Mouse (Mus musculus) midbrain, postnatal 0 days (tissue): Measurements from ENCODE around the gene Klhl30. TPM values are rescaled to one million over a fixed set of nuclear protein-coding genes. Genes with fewer than 3 reads are reported as not detected.

Experiments
- ATAC-seq: fragments of 200-750 bp; cut with Nextera tagmentation; 2 replicates; pipeline ENCODE4 v1.8.0; 2017; ENCODE audit warnings: moderate number of reproducible peaks, mild to moderate bottlenecking, moderate TSS enrichment, moderate library complexity; ENCODE audit not compliant: low FRiP score
- DNase-seq: peaks from one replicate; pipeline ENCODE4 v3.0.0-alpha.2; 2015; ENCODE audit warnings: low spot score
- H3K27ac ChIP-seq: fragments of 300-500 bp; sonication (generic); 2 replicates; pipeline ENCODE4 v1.5.1; 2014; ENCODE audit warnings: low read depth, mild to moderate bottlenecking, low read length, mixed read lengths
- H3K27me3 ChIP-seq: fragments of 300-500 bp; sonication (generic); 2 replicates; pipeline ENCODE4 v1.6.1; 2014; ENCODE audit warnings: low read length, control low read depth, mixed read lengths; ENCODE audit not compliant: insufficient read depth
- H3K36me3 ChIP-seq: fragments of 300-500 bp; sonication (generic); 2 replicates; pipeline ENCODE4 v1.6.1; 2014; ENCODE audit warnings: low read length, control low read depth, mixed read lengths; ENCODE audit not compliant: insufficient read depth
- H3K4me1 ChIP-seq: fragments of 300-500 bp; sonication (generic); 2 replicates; pipeline ENCODE4 v1.6.1; 2014; ENCODE audit warnings: mild to moderate bottlenecking, control low read depth, antibody characterized with exemption, low read length, mixed read lengths; ENCODE audit not compliant: insufficient read depth
- H3K4me2 ChIP-seq: fragments of 300-500 bp; sonication (generic); 2 replicates; pipeline ENCODE4 v1.6.1; 2014; ENCODE audit warnings: low read depth, mild to moderate bottlenecking, low read length, mixed read lengths; ENCODE audit not compliant: poor library complexity, severe bottlenecking
- H3K4me3 ChIP-seq: fragments of 300-500 bp; sonication (generic); 2 replicates; pipeline ENCODE4 v1.5.1; 2014; ENCODE audit warnings: low read depth, mild to moderate bottlenecking, low read length, moderate library complexity
- H3K9ac ChIP-seq: fragments of 300-500 bp; sonication (generic); replicated peaks from 2 replicates; pipeline ENCODE4 v1.6.1; 2014; ENCODE audit warnings: mild to moderate bottlenecking, low read length, moderate library complexity, mixed read lengths; ENCODE audit not compliant: poor library complexity, severe bottlenecking
- H3K9me3 ChIP-seq: fragments of 300-500 bp; sonication (generic); 2 replicates; pipeline ENCODE4 v1.6.1; 2016; ENCODE audit warnings: low read length, control low read depth
- CTCF ChIP-seq: IDR thresholded peaks from 2 replicates; pipeline ENCODE4 v1.5.1; 2016; ENCODE audit warnings: antibody characterized with exemption, mild to moderate bottlenecking
- WGBS: fragments of 180-500 bp; shearing (Covaris S2); extraction: QIAGEN DNeasy Blood & Tissue Kit; methylation state at CpG from one replicate; pipeline ENCODE4 v1.1.7; 2014; 5-methylcytosine and 5-hydroxymethylcytosine counted together
- polyA plus RNA-seq: library from polyadenylated mRNA; unstranded; fragments of >200 nt; fragmentation: Nextera tagmentation; extraction: Ambion mirVana; gene quantifications from 2 replicates; pipeline ENCODE4 v1.2.1, GENCODE M21; 2015
- total RNA-seq: library from RNA; depleted of rRNA; stranded (reverse); fragments of >200 nt; gene quantifications from 2 replicates; pipeline ENCODE4 v1.2.3, GENCODE M21; 2014; rRNA removed

Klhl30 gene
- total and polyA plus RNA-seq, 2 experiments from 2014 or later: 0.10 to 0.16 TPM

DNA sequence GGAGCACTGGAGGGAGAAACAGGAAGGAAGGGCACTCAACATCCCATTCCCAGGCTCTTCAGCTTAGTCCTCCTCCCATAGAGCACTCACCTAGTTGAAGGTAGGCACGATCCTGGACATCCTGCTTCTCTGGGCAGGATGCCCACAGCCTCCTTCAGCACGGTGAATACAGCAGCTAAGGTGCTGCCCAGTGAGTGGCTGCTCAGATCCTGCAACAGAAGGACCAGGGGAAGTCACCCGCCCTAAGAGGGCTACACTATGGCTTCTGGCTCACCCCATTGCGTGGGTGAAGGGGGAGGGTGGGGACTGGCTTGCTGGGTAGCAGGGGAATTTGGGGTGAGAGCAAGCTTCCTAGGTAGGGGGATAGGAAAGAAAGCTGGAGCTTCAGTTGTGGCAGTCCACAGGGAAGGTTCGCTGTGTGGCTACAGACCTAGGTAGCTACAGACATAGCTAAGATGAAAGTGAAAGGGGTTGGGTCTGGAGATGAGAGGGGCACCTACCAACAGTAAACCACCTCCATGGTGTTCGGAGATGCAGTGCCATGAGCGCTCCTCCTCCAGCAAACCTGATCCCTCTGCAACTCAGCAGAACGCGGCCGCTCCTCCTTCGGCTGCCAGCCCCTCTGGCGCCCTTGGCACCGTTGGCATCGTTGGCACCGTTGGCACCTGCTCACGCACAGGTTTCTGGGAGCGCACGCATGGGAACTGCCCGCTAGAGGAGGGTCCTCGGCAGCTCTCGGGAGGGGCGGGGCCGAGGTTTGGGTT lies 54.8 kb downstream of the Klhl30 start:
- H3K4me2 ChIP-seq: no peak overlapping the region
- ATAC-seq (no peak), DNase-seq (peak; percentile 12)
- no peak overlapping the region for H3K9ac ChIP-seq
- H3K27me3 ChIP-seq: no peaks in the 10 kb centered on the region
- H3K27ac ChIP-seq: no peak overlapping the region
- TF ChIP-seq CTCF: no peak
- H3K36me3 ChIP-seq: no peaks in the 10 kb centered on the region
- H3K4me3 ChIP-seq: no peak overlapping the region
- WGBS: 69% methylated on average over 23 of the region's 23 CpGs
- H3K4me1 ChIP-seq: no peaks in the 10 kb centered on the region
- H3K9me3 ChIP-seq: no peaks in the 10 kb centered on the region

DNA sequence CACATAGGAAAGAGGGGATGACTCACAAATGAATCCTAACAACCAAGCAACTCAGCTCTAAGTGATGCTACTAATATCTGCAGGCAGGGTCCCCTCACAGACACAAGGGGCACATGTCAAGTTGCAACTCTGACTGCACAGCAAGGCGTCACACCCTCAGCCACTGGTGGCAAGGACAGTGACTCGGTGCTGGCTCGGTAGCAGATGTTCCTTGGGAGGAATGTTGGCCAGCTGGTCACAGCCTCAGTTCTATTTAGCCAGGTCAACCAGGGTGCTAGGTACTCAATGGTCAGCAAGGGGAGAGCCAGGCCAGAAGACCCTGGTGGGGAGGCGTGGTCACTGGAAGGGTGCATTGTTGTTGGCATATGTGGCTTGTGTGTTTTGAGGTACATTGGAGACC lies 57.0 kb downstream of the Klhl30 start:
- Histone ChIP-seq H3K9me3 (no peaks in the 10 kb centered on the region), H3K4me1 (peaks cover 9% of the 10 kb centered on the region), H3K27ac (no peak overlapping the region), H3K9ac (no peak overlapping the region), H3K36me3 (no peaks in the 10 kb centered on the region), H3K4me2 (no peak overlapping the region), H3K27me3 (no peaks in the 10 kb centered on the region), H3K4me3 (no peak overlapping the region)
- DNase-seq: no peak
- TF ChIP-seq CTCF: no peak
- no peak for ATAC-seq
- 89% methylated on average over 4 of the region's 4 CpGs for WGBS

DNA sequence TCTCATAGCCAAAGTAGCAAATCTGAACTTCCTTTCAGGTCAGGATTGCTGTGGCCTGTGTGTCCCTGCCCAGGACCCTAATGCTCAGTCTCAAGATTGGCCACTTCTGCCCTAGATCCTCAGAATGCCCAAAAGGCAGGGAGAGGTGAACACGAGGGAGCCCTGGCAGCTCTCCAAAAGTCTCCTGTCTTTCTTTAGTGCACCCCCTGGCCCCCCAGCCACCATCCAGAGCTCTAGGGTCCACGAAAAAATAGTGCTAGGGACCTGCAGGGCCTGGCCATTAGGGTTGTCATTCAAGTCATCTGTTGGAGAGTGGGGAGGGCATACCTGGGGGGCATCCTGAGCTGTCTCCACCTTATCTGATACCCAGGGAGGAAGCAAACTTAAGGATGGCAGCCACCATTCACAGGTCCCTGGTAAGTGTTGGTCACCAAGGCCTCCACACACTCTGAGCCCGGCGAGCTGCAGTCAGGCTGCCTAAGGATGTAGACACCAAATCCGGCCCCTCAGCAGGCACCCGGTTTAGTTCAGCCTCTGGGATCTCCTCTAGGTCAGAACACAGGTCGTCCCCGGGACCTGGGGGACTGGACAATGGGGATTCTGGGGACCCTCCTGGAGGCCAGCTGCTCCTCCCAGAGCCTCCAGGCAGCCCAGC lies 60.9 kb downstream of the Klhl30 start:
- no peak overlapping the region for H3K27ac ChIP-seq
- no peak for TF ChIP-seq CTCF
- no peaks in the 10 kb centered on the region for H3K9me3 ChIP-seq
- H3K27me3 ChIP-seq: no peaks in the 10 kb centered on the region
- ATAC-seq (no peak), DNase-seq (no peak)
- peak overlapping the region; percentile 81; the same call in 1 of the 2 replicates for H3K9ac ChIP-seq
- H3K36me3 ChIP-seq: no peaks in the 10 kb centered on the region
- H3K4me1 ChIP-seq: peaks cover 9% of the 10 kb centered on the region
- peak overlapping the region; percentile 66 for H3K4me3 ChIP-seq
- 41% methylated on average over 8 of the region's 8 CpGs for WGBS
- peak overlapping the region; percentile 97 for H3K4me2 ChIP-seq

Other genes starting within 250 kb of the Klhl30 start
- 0.19 TPM in 1 of 2 replicates, not detected in the other for gene Rbm44, start 205.9 kb upstream of the Klhl30 start, total RNA-seq
- 0.11 and 0.48 TPM in 2 replicates for gene Rbm44, start 205.9 kb upstream of the Klhl30 start, polyA plus RNA-seq
- gene Ramp1, start 171.2 kb upstream of the Klhl30 start, total RNA-seq: 16.1 and 22.4 TPM in 2 replicates
- 29.4 and 29.8 TPM in 2 replicates for gene Ramp1, start 171.2 kb upstream of the Klhl30 start, polyA plus RNA-seq
- 34.3 and 42.5 TPM in 2 replicates for gene Ube2f, start 100.7 kb upstream of the Klhl30 start, total RNA-seq
- gene Ube2f, start 100.7 kb upstream of the Klhl30 start, polyA plus RNA-seq: 41.2 and 44.8 TPM in 2 replicates
- 10.6 and 11.3 TPM in 2 replicates for gene Scly, start 52.7 kb upstream of the Klhl30 start, total RNA-seq
- gene Scly, start 52.7 kb upstream of the Klhl30 start, polyA plus RNA-seq: 10.3 and 10.7 TPM in 2 replicates
- gene Espnl, start 28.9 kb upstream of the Klhl30 start, total RNA-seq: 0.19 and 0.27 TPM in 2 replicates
- gene Espnl, start 28.9 kb upstream of the Klhl30 start, polyA plus RNA-seq: 0.23 TPM in 2 replicates
- 0.11 TPM in 1 of 2 replicates, not detected in the other for gene Erfe, start 15.4 kb downstream of the Klhl30 start, total RNA-seq
- gene Erfe, start 15.4 kb downstream of the Klhl30 start, polyA plus RNA-seq: 0.31 and 0.45 TPM in 2 replicates
- 58.5 and 97.5 TPM in 2 replicates for gene Ilkap, start 47.8 kb downstream of the Klhl30 start, total RNA-seq
- gene Ilkap, start 47.8 kb downstream of the Klhl30 start, polyA plus RNA-seq: 114 and 116 TPM in 2 replicates
- 105 and 119 TPM in 2 replicates for gene Hes6, start 63.0 kb downstream of the Klhl30 start, total RNA-seq
- 111 and 113 TPM in 2 replicates for gene Hes6, start 63.0 kb downstream of the Klhl30 start, polyA plus RNA-seq
- 10.5 and 11.3 TPM in 2 replicates for gene Per2, start 108.3 kb downstream of the Klhl30 start, total RNA-seq
- gene Per2, start 108.3 kb downstream of the Klhl30 start, polyA plus RNA-seq: 3.3 and 3.8 TPM in 2 replicates
- gene Traf3ip1, start 143.6 kb downstream of the Klhl30 start, total RNA-seq: 17.3 and 18.4 TPM in 2 replicates
- 6.1 and 7.0 TPM in 2 replicates for gene Traf3ip1, start 143.6 kb downstream of the Klhl30 start, polyA plus RNA-seq
- 29.3 and 32.1 TPM in 2 replicates for gene Asb1, start 189.5 kb downstream of the Klhl30 start, total RNA-seq
- 8.6 and 8.8 TPM in 2 replicates for gene Asb1, start 189.5 kb downstream of the Klhl30 start, polyA plus RNA-seq